Mouse (Mus musculus) CH12.LX (cell line): ENCODE measurements around the gene Abtb2.

ENCODE experiments used
- BHLHE40 ChIP-seq: IDR thresholded peaks from 2 replicates; pipeline ENCODE4 v1.6.1; 2011; ENCODE audit warnings: mild to moderate bottlenecking, low read depth, low read length, improper control_type of control experiment
- CTCF ChIP-seq, 2 experiments: IDR thresholded peaks in 1 of 2; conservative IDR thresholded peaks in 1 of 2; 2 replicates each; pipeline ENCODE4 v1.5.1; 2011 to 2012; ENCODE audit warnings: low read depth in 2 of 2, low read length in 2 of 2, improper control_type of control experiment in 1 of 2, inconsistent platforms in 1 of 2, mild to moderate bottlenecking in 1 of 2, moderate library complexity in 1 of 2
- ELF1 ChIP-seq: IDR thresholded peaks from 2 replicates; pipeline ENCODE4 v1.6.1; 2014; ENCODE audit warnings: low read depth, mild to moderate bottlenecking, inconsistent platforms, low read length, improper control_type of control experiment
- ETS1 ChIP-seq: conservative IDR thresholded peaks from 2 replicates; pipeline ENCODE4 v1.6.1; 2012; ENCODE audit warnings: low read depth, mild to moderate bottlenecking, inconsistent platforms, low read length, improper control_type of control experiment, moderate library complexity
- GABPA ChIP-seq: IDR thresholded peaks from 2 replicates; pipeline ENCODE4 v1.6.1; 2012; ENCODE audit warnings: low read depth, low read length, improper control_type of control experiment, inconsistent platforms; ENCODE audit not compliant: insufficient replicate concordance
- HCFC1 ChIP-seq: IDR thresholded peaks from 2 replicates; pipeline ENCODE4 v1.6.1; 2012; ENCODE audit warnings: low read depth, mild to moderate bottlenecking, inconsistent platforms, low read length, improper control_type of control experiment
- JUN ChIP-seq: IDR thresholded peaks from 2 replicates; pipeline ENCODE4 v1.6.1; 2011; ENCODE audit warnings: low read depth, mild to moderate bottlenecking, low read length, improper control_type of control experiment, moderate library complexity; ENCODE audit not compliant: insufficient read depth
- JUND ChIP-seq: conservative IDR thresholded peaks from 2 replicates; pipeline ENCODE4 v1.6.1; 2011; ENCODE audit warnings: low read depth, low read length, improper control_type of control experiment
- KAT2A ChIP-seq: IDR thresholded peaks from 2 replicates; pipeline ENCODE4 v1.6.1; 2012; ENCODE audit warnings: low read length, improper control_type of control experiment, inconsistent platforms; ENCODE audit not compliant: insufficient replicate concordance
- MXI1 ChIP-seq: IDR thresholded peaks from 2 replicates; pipeline ENCODE4 v1.6.1; 2011; ENCODE audit warnings: mild to moderate bottlenecking, low read depth, low read length, improper control_type of control experiment
- POLR2A ChIP-seq: IDR thresholded peaks from 2 replicates; pipeline ENCODE4 v1.6.1; 2011; ENCODE audit warnings: low read depth, mild to moderate bottlenecking, improper control_type of control experiment, low read length
- RAD21 ChIP-seq: IDR thresholded peaks from 2 replicates; pipeline ENCODE4 v1.6.1; 2011; ENCODE audit warnings: low read depth, mild to moderate bottlenecking, low read length, improper control_type of control experiment, moderate library complexity
- USF1 ChIP-seq: IDR thresholded peaks from 2 replicates; pipeline ENCODE4 v1.6.1; 2014; ENCODE audit warnings: low read depth, mild to moderate bottlenecking, inconsistent platforms, low read length, improper control_type of control experiment
- ZMIZ1 ChIP-seq: IDR thresholded peaks from 2 replicates; pipeline ENCODE4 v1.6.1; 2012; ENCODE audit warnings: low read depth, mild to moderate bottlenecking, inconsistent platforms, low read length, improper control_type of control experiment

DNA sequence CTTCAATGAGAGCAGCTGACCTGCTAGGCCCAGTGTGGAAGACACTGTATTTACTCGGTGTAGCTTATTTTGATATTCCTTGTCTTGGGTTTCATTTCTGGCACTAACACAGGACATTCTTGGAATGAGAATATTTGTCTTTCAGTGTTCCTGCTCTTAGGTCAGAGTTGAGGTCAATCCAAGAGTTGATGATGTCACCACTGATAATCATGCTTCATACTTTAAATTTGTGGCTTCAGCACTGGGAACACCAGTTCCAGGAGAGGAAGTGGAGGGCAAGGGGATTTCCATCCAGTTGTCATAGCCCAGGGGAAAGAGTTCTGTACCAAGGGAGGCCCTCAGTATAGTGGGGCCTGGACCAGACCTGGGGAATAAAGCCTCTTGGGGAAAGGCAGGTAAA is 3.6 kb downstream of the Abtb2 start:
- TF ChIP-seq CTCF (conservative IDR thresholded peaks at IDR 0.05 in 1 of 2, IDR thresholded peaks at IDR 0.05 in 1 of 2; ENCODE audit: low read depth in 2 of 2, low read length in 2 of 2) (no peak), ZMIZ1 (no peak), ELF1 (no peak), JUND (0 out of 2 replicates have a peak, but pooled peaks have one; percentile 29), USF1 (no peak), MXI1 (no peak), ETS1 (peak; percentile 49; the same call in 1 of the 2 replicates), HCFC1 (no peak), POLR2A (no peak), KAT2A (no peak), JUN (no peak), RAD21 (no peak), GABPA (no peak), BHLHE40 (0 out of 2 replicates have a peak, but pooled peaks have one; percentile 18)
